Mouse (Mus musculus) embryonic facial prominence, embryonic 10.5 days (tissue): ENCODE measurements at regions not wholly inside any gene's neighbourhood (a gene's known extent, or its start where the extent isn't known, plus 50 kb on each side); places are given as distances from the start of the nearest gene placed in this dataset.

Source experiments
- DNase-seq: peaks from one replicate; pipeline ENCODE4 v3.0.0-alpha.2; 2017; ENCODE audit warnings: low spot score
- H3K27ac ChIP-seq: fragments of 300-500 bp; sonication (generic); replicated peaks from 2 replicates; pipeline ENCODE4 v1.5.1; 2016; ENCODE audit warnings: mild to moderate bottlenecking
- H3K27me3 ChIP-seq: fragments of 300-500 bp; sonication (generic); replicated peaks from 2 replicates; pipeline ENCODE4 v1.6.1; 2016; ENCODE audit warnings: low read depth, mild to moderate bottlenecking; ENCODE audit not compliant: poor library complexity, severe bottlenecking
- H3K36me3 ChIP-seq: fragments of 300-500 bp; sonication (generic); replicated peaks from 2 replicates; pipeline ENCODE4 v1.6.1; 2016; ENCODE audit warnings: mild to moderate bottlenecking, moderate library complexity
- H3K4me1 ChIP-seq: fragments of 300-500 bp; sonication (generic); 2 replicates; pipeline ENCODE4 v1.6.1; 2016
- H3K4me3 ChIP-seq: fragments of 300-500 bp; sonication (generic); 2 replicates; pipeline ENCODE4 v1.5.1; 2016; ENCODE audit warnings: mild to moderate bottlenecking, moderate library complexity
- H3K9me3 ChIP-seq: fragments of 300-500 bp; sonication (generic); 2 replicates; pipeline ENCODE4 v1.6.1; 2016; ENCODE audit warnings: mild to moderate bottlenecking
- WGBS: fragments of 180-500 bp; shearing (Covaris S2); methylation state at CpG from one replicate; pipeline ENCODE4 v1.1.7; 2016; 5-methylcytosine and 5-hydroxymethylcytosine counted together

GRCm38 (mm10) chr6:116854029-116854428 lies 137.3 kb upstream of the Tmem72 start:
- H3K27me3 ChIP-seq: no peaks in the 10 kb centered on the region
- no peak overlapping the region for H3K4me3 ChIP-seq
- H3K36me3 ChIP-seq: no peaks in the 10 kb centered on the region
- no peak overlapping the region for H3K27ac ChIP-seq
- whole genome bisulfite sequencing: 72% methylated on average over 6 of the region's 6 CpGs
- no peaks in the 10 kb centered on the region for H3K4me1 ChIP-seq
- H3K9me3 ChIP-seq: no peaks in the 10 kb centered on the region
- DNase-seq: no peak

GRCm38 (mm10) chr6:116856093-116856492 lies 139.4 kb upstream of the Tmem72 start:
- no peak overlapping the region for H3K27ac ChIP-seq
- no peak overlapping the region for H3K4me3 ChIP-seq
- no peaks in the 10 kb centered on the region for H3K27me3 ChIP-seq
- H3K9me3 ChIP-seq: no peaks in the 10 kb centered on the region
- WGBS: 78% methylated on average over 2 of the region's 2 CpGs
- DNase-seq: no peak
- no peaks in the 10 kb centered on the region for H3K36me3 ChIP-seq
- no peaks in the 10 kb centered on the region for H3K4me1 ChIP-seq

- Histone ChIP-seq H3K27me3 (no peaks in the 10 kb centered on the region), H3K4me1 (no peaks in the 10 kb centered on the region), H3K36me3 (no peaks in the 10 kb centered on the region), H3K9me3 (no peaks in the 10 kb centered on the region), H3K27ac (no peak overlapping the region), H3K4me3 (no peak overlapping the region)
- WGBS: 90% methylated on average over 1 of the region's 1 CpGs
- no peak for DNase-seq
These were observed 140.3 kb upstream of the Tmem72 start for GRCm38 (mm10) chr6:116856917-116857491.

- Histone ChIP-seq H3K4me1 (no peaks in the 10 kb centered on the region), H3K27me3 (no peaks in the 10 kb centered on the region), H3K9me3 (no peaks in the 10 kb centered on the region), H3K27ac (no peak overlapping the region), H3K4me3 (no peak overlapping the region), H3K36me3 (no peaks in the 10 kb centered on the region)
- DNase-seq: no peak
- WGBS: 43% methylated on average over 2 of the region's 2 CpGs
These were observed 146.4 kb upstream of the Tmem72 start for GRCm38 (mm10) chr6:116863130-116863529.

- no peak for DNase-seq
- H3K9me3 ChIP-seq: no peaks in the 10 kb centered on the region
- no peaks in the 10 kb centered on the region for H3K36me3 ChIP-seq
- no peak overlapping the region for H3K4me3 ChIP-seq
- no peaks in the 10 kb centered on the region for H3K4me1 ChIP-seq
- 81% methylated on average over 2 of the region's 2 CpGs for WGBS
- no peaks in the 10 kb centered on the region for H3K27me3 ChIP-seq
- no peak overlapping the region for H3K27ac ChIP-seq
These were observed 146.9 kb upstream of the Tmem72 start for GRCm38 (mm10) chr6:116863626-116864025.

GRCm38 (mm10) chr6:116893299-116893698 lies 176.6 kb upstream of the Tmem72 start:
- Histone ChIP-seq H3K4me1 (peaks cover 9% of the 10 kb centered on the region), H3K36me3 (no peaks in the 10 kb centered on the region), H3K27ac (no peak overlapping the region), H3K9me3 (no peaks in the 10 kb centered on the region), H3K4me3 (no peak overlapping the region), H3K27me3 (no peaks in the 10 kb centered on the region)
- WGBS: 90% methylated on average over 8 of the region's 8 CpGs
- no peak for DNase-seq

GRCm38 (mm10) chr6:116894252-116894651 lies 177.5 kb upstream of the Tmem72 start:
- H3K4me3 ChIP-seq: no peak overlapping the region
- H3K36me3 ChIP-seq: no peaks in the 10 kb centered on the region
- no peak for DNase-seq
- 91% methylated on average over 5 of the region's 5 CpGs for WGBS
- H3K27me3 ChIP-seq: no peaks in the 10 kb centered on the region
- H3K4me1 ChIP-seq: peaks cover 9% of the 10 kb centered on the region
- H3K9me3 ChIP-seq: no peaks in the 10 kb centered on the region
- H3K27ac ChIP-seq: no peak overlapping the region

- Histone ChIP-seq H3K27me3 (no peaks in the 10 kb centered on the region), H3K27ac (no peak overlapping the region), H3K36me3 (no peaks in the 10 kb centered on the region), H3K4me1 (peaks cover 9% of the 10 kb centered on the region), H3K4me3 (no peak overlapping the region), H3K9me3 (no peaks in the 10 kb centered on the region)
- no peak for DNase-seq
- WGBS: 87% methylated on average over 5 of the region's 5 CpGs
These were observed 178.4 kb upstream of the Tmem72 start for GRCm38 (mm10) chr6:116895114-116895513.

- Histone ChIP-seq H3K4me3 (no peak overlapping the region), H3K27ac (no peak overlapping the region), H3K9me3 (no peaks in the 10 kb centered on the region), H3K36me3 (no peaks in the 10 kb centered on the region), H3K27me3 (no peaks in the 10 kb centered on the region), H3K4me1 (peaks cover 9% of the 10 kb centered on the region)
- WGBS: 90% methylated on average over 4 of the region's 4 CpGs
- no peak for DNase-seq
These were observed 179.5 kb upstream of the Tmem72 start for GRCm38 (mm10) chr6:116896132-116896630.

- Histone ChIP-seq H3K4me3 (no peak overlapping the region), H3K36me3 (no peaks in the 10 kb centered on the region), H3K4me1 (no peaks in the 10 kb centered on the region), H3K9me3 (no peaks in the 10 kb centered on the region), H3K27ac (no peak overlapping the region), H3K27me3 (no peaks in the 10 kb centered on the region)
- WGBS: 69% methylated on average over 1 of the region's 1 CpGs
- DNase-seq: no peak
These were observed 185.1 kb upstream of the Tmem72 start for GRCm38 (mm10) chr6:116901816-116902215.

- Histone ChIP-seq H3K9me3 (no peaks in the 10 kb centered on the region), H3K36me3 (no peaks in the 10 kb centered on the region), H3K27me3 (no peaks in the 10 kb centered on the region), H3K4me1 (no peaks in the 10 kb centered on the region), H3K27ac (no peak overlapping the region), H3K4me3 (no peak overlapping the region)
- no peak for DNase-seq
- 84% methylated on average over 3 of the region's 3 CpGs for WGBS
These were observed 185.7 kb upstream of the Tmem72 start for GRCm38 (mm10) chr6:116902371-116902770.

- Histone ChIP-seq H3K27ac (no peak overlapping the region), H3K27me3 (no peaks in the 10 kb centered on the region), H3K4me1 (no peaks in the 10 kb centered on the region), H3K9me3 (no peaks in the 10 kb centered on the region), H3K36me3 (no peaks in the 10 kb centered on the region), H3K4me3 (no peak overlapping the region)
- DNase-seq: no peak
- 86% methylated on average over 7 of the region's 7 CpGs for WGBS
These were observed 189.9 kb upstream of the Tmem72 start for GRCm38 (mm10) chr6:116906426-116907172.

- 88% methylated on average over 7 of the region's 7 CpGs for WGBS
- Histone ChIP-seq H3K27ac (no peak overlapping the region), H3K4me3 (no peak overlapping the region), H3K27me3 (no peaks in the 10 kb centered on the region), H3K36me3 (no peaks in the 10 kb centered on the region), H3K4me1 (no peaks in the 10 kb centered on the region), H3K9me3 (no peaks in the 10 kb centered on the region)
- DNase-seq: no peak
These were observed 193.9 kb upstream of the Tmem72 start for GRCm38 (mm10) chr6:116910607-116911006.
